Mouse (Mus musculus) lung, postnatal 0 days (tissue): ENCODE measurements around the gene Pgghg.

Source experiments
- CTCF ChIP-seq: IDR thresholded peaks from 2 replicates; pipeline ENCODE4 v1.5.1; 2016; ENCODE audit warnings: antibody characterized with exemption, mild to moderate bottlenecking
- EP300 ChIP-seq: IDR thresholded peaks from 2 replicates; pipeline ENCODE4 v1.6.1; 2016; ENCODE audit warnings: antibody characterized with exemption, mild to moderate bottlenecking, control low read depth

GRCm38 (mm10) chr7:140949824-140950530 lies 8.8 kb downstream of the Pgghg start, which contains the start of gene Ifitm5:
- TF ChIP-seq CTCF: no peak
- no peak for TF ChIP-seq EP300
